Mouse (Mus musculus) right cerebral cortex, postnatal 25 days (tissue): ENCODE results near the gene Pilrb1.

Experiments
- DNase-seq: peaks from one replicate; pipeline ENCODE4 v3.0.0; 2022

Gene Pilrb1

GRCm38 (mm10) chr5:137826421-137826820 lies 31.5 kb downstream of the Pilrb1 start:
- DNase-seq = no peak

- DNase-seq = no peak
These were observed 31.9 kb downstream of the Pilrb1 start for GRCm38 (mm10) chr5:137825971-137826370.

GRCm38 (mm10) chr5:137825030-137825429 lies 32.9 kb downstream of the Pilrb1 start:
- no peak for DNase-seq

- no peak for DNase-seq
These were observed 34.4 kb downstream of the Pilrb1 start for GRCm38 (mm10) chr5:137823455-137824045.

GRCm38 (mm10) chr5:137822602-137823001 lies 35.3 kb downstream of the Pilrb1 start:
- no peak for DNase-seq

GRCm38 (mm10) chr5:137822126-137822525 lies 35.8 kb downstream of the Pilrb1 start:
- DNase-seq = no peak

GRCm38 (mm10) chr5:137817466-137818222 lies 40.3 kb downstream of the Pilrb1 start:
- DNase-seq = no peak

GRCm38 (mm10) chr5:137808316-137808715 lies 49.6 kb downstream of the Pilrb1 start:
- no peak for DNase-seq

- DNase-seq = no peak
These were observed 51.7 kb downstream of the Pilrb1 start for GRCm38 (mm10) chr5:137806158-137806557.
